Mouse (Mus musculus) left cerebral cortex, adult 2 months (tissue): ENCODE measurements around the gene Sphkap. TPM values are rescaled to one million over a fixed set of nuclear protein-coding genes. Genes with fewer than 3 reads are reported as not detected.
A peak's percentile ranks its signal among the peaks of the same experiment; 100 is the strongest.

ENCODE experiments used
- DNase-seq, 2 experiments: peaks; one replicate each; pipeline ENCODE4 v3.0.0; 2021 to 2022; ENCODE audit warnings: low spot score in 2 of 2, mixed read lengths in 1 of 2; ENCODE audit errors: extremely low spot score in 1 of 2
- H3K27ac ChIP-seq: fragments of 200-600 bp; 2 replicates; pipeline ENCODE4 v1.8.1; 2022
- H3K4me3 ChIP-seq: fragments of 200-600 bp; 2 replicates; pipeline ENCODE4 v1.8.1; 2022
- CTCF ChIP-seq: fragments of 200-600 bp; IDR thresholded peaks from 2 replicates; pipeline ENCODE4 v1.8.1; 2022; ENCODE audit warnings: antibody characterized with exemption, mild to moderate bottlenecking, moderate library complexity
- intact Hi-C: fragments of 180-260 bp; cut with DNase I; formaldehyde crosslinking; loops from one replicate; pipeline ENCODE4 v1.15.1; 2025
- total RNA-seq, 2 experiments: library from RNA; stranded (reverse); gene quantifications; 2 replicates each; pipeline ENCODE4 v1.2.3; 2021

Sphkap gene
- total RNA-seq, 2 experiments from 2014 or later, result 174 to 176 TPM

DNA sequence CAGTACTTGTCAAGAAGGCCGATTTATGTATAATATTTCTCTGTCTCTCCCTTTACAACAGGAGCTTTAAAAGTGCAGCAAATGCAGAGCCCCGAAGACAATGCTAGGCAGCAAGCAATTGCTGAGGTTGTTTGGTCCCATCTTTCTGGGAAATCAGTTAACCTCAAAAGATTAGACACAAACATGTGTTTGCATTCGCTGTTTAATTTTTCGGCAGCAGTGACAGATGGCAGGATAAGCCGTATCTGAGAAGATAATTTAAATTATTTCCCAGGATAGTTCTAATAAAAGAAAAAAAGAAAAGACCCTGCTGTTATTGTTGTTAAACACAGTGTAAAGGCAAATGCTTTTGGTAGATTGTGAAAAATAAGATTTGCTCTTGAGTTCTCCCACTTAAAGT, 41.5 kb downstream of the Sphkap start:
- intact Hi-C loops, result loop anchor here (2.0 kb wide), 1 partner anchor 14 kb away; no protein-coding TSS in a partner anchor
- TF ChIP-seq CTCF, result no peak
- Histone ChIP-seq H3K4me3 (no peak overlapping the region), H3K27ac (no peak overlapping the region)
- DNase-seq, result no peak

DNA sequence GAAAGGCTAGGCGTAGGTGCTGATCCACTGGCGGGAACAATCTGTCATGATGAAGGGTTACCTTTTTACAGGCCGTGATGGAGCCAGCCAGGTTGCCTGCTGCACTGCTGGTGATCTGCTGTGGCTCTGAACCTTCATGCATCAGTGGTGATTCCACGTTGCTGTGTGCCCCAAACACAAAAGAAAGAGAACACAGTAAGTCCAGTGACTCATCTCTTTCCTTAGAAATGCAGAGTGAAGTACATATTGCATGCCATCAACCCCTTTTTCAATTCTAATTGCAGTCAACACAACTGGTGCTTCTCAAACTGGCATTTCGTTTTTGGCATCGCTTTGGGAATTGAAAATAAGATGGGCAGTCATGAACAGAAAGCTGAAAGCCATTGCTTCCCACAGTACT, 45.8 kb downstream of the Sphkap start:
- Histone ChIP-seq H3K27ac (no peak overlapping the region; the same call in none of the 2 replicates), H3K4me3 (no peak overlapping the region)
- no peak for DNase-seq
- intact Hi-C loops, result loop anchor here (5.0 kb wide), 1 partner anchor 35 kb away; no protein-coding TSS in a partner anchor
- no peak for TF ChIP-seq CTCF

DNA sequence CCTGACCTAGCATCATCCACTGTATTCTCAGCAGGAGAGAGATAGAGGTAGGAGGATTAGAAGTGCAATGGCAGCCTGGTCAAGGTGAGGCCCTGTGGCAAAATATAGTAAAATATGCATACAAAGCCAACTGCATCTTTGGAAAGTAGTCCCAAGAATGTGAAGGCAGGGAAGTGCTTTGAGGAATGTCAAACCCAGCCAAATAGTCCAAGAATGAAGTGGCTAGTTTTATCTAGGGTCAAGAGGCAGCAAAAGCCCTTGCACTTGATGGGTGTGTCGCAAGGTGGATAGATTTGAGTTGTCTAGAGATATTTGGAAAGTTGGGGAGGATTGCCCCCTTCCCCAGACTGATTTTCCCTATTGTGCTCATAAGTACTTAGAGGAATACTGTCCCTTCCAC, 61.5 kb downstream of the Sphkap start:
- Histone ChIP-seq H3K27ac (no peak overlapping the region), H3K4me3 (no peak overlapping the region)
- intact Hi-C loops, result no loop called here
- DNase-seq, result no peak
- no peak for TF ChIP-seq CTCF

DNA sequence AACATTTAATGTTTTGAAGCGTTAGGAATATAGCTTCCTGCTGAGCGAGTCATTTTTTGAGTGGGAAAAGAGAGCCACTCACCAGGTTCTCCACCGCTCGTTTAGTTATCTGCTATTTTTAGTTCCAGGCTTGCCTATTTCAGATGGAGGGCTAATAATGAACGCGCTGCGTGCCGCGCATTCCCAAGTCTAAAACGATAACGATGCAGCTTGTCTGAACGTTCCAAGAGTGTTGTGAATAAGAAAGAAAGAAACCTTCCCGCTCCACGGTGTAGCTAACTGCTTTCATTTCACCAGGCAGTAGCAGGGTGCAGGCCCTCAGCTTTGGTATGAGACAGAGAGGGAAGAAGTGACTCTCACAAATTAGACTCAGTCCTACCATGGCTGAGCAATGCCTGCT, 62.4 kb downstream of the Sphkap start:
- Histone ChIP-seq H3K27ac (peak overlapping the region; percentile 32; the same call in 1 of the 2 replicates), H3K4me3 (no peak overlapping the region)
- peak in 1 of 2 experiments; percentile 13 for DNase-seq
- intact Hi-C loops, result no loop called here
- TF ChIP-seq CTCF, result no peak

DNA sequence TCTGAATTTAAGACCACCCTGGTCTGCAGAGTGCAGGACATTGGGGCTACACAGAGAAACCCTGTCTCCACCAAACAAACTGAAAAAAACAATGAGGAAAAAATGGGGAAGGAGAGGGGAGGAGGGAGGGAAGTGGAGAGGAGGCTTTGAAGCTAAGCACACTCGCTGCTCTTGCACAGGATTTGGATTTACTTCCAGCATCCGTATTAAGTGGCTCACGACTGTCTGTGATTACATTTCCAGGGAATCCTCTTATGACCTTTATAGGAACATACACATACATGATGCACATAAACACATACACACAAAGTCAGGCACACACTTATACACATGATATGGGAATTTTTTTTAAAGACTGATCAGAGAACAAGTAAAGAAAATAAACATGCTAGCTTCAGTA, 62.9 kb downstream of the Sphkap start:
- no peak for TF ChIP-seq CTCF
- Histone ChIP-seq H3K27ac (no peak overlapping the region), H3K4me3 (no peak overlapping the region)
- intact Hi-C loops, result no loop called here
- no peak for DNase-seq

DNA sequence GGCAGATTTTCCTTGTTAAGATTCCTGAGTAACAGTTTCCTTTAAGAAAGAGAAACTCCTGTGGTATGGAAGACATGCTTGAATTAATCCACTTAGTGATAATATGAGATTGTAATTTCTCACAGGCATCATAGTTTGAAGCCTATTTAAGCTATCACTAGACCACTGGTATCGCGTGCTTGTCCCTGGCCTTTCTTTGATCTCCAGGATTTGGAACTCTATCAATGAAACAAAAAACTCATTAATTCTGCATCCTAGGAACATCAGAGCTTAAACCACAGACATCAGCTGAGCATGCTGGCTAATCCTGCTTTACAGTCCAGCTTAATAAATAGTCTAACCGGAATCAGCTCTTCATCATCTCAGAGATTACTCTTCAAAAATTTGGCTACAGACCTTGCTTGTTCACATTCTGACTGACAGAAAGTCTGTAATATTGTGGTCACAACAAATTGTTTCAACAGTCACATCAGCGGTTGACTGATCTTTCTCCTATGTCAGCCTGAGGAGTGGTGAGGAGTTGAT, 65.2 kb downstream of the Sphkap start:
- Histone ChIP-seq H3K4me3 (no peak overlapping the region), H3K27ac (no peak overlapping the region)
- intact Hi-C loops, result no loop called here
- no peak for DNase-seq
- TF ChIP-seq CTCF, result no peak

DNA sequence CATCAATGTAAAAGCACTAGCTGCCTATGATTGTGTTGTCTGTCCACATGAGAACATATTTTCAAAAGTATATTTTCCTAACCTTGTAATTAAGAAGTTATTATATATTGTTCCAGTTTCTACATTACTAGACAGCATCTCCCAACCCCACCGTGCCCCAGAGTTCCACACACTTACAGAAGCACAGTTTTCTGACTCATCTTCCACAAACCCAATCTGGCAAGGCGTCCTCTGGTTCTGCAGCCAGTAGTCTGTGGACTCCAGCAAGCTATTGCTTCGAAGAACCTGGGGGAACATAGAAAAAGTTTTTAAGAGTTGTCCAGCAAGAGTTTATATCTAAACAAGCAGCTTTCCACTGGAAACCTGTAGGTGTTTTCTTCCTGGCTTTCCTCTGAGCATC, 68.6 kb downstream of the Sphkap start:
- TF ChIP-seq CTCF, result no peak
- intact Hi-C loops, result no loop called here
- no peak for DNase-seq

DNA sequence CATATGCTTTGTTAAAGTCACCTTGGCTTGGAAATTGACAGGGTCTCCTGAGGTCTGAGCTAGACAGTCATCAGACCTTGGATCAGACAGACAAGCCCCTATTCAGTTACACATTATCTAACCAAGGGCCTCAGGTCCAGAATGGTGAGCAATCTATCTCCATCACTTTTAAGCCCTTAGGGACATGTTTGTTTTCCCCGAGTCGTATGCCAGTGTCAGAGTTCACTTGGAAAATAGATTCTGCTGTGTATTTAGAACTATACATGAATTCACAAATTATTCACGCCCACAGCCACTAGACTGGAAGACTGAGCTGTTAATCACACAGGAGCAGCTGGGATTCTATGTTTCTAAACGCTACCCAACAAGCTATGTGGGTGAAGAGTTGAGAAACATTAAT, 91.1 kb downstream of the Sphkap start:
- DNase-seq, result no peak
- no peak overlapping the region for H3K4me3 ChIP-seq
- H3K27ac ChIP-seq, result no peak overlapping the region
- intact Hi-C loops, result no loop called here
- no peak for TF ChIP-seq CTCF

More for the DNA sequence above, 68.6 kb downstream of the Sphkap start:
- no peak overlapping the region for H3K27ac ChIP-seq
- H3K4me3 ChIP-seq, result no peak overlapping the region

DNA sequence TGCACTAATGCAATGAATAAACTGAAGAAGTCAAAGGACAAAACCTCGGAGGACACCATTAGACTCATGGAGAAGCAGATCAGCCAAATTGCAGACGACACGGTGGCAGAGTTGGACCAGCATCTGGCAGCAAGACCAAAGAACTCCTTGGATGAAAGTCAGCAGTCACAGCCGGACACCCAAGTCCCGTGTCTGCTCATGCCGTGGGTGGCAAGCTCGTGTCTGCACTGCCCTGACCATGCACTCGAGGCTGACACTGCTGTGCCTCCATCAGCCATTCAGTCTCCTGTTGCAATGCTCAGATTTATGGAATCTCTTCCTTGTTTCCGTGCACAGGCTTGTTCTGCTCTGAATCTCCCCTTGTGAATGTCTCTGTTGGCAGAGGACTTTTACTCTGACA, 92.9 kb downstream of the Sphkap start:
- no peak overlapping the region for H3K27ac ChIP-seq

DNA sequence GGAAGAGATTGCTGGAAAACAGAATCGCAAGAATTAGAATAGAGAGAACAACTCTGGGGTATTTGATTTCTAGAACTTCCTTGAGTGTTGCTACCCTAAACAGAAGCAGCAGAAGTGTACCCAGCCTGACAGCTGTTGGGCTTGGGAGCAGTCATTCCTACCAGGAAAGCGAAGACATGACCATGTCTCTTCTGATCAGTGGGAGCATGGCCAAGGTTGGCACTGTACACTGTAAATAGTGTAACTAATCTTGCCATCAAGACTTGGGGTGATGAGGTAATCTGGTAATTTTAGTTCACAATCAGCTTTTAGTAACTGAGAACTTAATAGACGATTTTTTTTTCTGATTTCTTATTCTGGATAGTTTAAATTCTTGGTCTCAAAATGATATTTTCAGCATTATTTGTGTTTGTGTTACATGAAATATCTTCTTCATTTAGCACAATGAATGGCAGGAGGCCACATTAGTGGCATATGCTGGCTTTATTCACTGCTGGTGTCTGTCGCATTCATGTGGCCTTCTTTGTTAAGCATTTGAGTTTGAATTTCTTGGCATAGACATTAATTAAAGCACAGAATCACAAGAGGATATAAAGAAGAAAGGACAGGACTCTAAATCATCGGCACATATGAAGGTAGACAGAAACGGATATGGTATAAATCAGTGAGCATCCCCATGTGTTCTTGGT, 96.2 kb downstream of the Sphkap start:
- H3K27ac ChIP-seq, result no peak overlapping the region
- no peak for TF ChIP-seq CTCF
- H3K4me3 ChIP-seq, result no peak overlapping the region
- no peak for DNase-seq
- intact Hi-C loops, result no loop called here

More for the DNA sequence above, 92.9 kb downstream of the Sphkap start:
- DNase-seq, result no peak
- no peak overlapping the region for H3K4me3 ChIP-seq
- TF ChIP-seq CTCF, result no peak
- intact Hi-C loops, result no loop called here

DNA sequence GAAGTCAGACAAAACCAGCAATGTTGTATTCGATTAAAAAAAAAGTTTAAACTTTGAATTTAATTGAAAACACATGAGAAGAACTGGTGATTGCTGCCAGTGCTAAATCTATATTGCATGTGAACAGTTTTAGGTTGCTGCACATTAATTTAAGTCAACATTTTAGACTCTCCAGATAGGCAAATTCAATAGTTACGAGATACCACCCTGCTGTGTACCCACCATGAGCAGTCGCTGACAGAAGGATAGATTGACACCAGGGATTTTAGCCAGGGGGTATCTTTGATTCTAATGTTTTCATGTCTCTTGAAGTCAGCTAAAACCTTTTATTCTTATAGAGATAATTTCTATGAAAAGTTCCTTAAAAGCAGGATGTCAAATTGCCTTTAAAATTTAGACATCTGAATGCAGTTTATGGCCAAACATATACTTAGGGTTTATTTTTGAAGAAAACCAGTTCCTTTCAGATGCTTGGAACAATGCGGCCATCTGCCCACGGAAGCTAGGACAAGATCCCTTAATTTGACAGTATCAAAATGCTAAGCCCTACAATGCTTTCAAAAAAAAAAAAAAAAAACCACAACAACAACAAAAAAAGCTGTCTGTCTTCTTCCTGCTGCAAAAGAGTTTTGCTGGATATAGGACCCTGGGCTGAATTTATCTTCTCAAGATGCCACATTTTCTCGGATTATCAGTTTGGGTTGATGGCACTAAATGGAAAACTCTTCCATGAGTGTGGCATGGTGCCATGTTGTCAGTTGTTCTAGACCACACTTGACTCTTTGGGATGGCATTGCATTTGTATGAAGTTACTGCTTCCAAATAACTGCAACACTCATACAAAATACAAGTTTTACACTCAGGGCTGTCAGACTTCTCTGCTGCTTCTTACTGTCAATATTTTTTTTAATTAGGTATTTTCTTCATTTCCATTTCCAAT, 110.6 kb downstream of the Sphkap start:
- intact Hi-C loops, result loop anchor here (10.0 kb wide), 1 partner anchor 107 kb away; the partner anchor contains the start of gene Sphkap

DNA sequence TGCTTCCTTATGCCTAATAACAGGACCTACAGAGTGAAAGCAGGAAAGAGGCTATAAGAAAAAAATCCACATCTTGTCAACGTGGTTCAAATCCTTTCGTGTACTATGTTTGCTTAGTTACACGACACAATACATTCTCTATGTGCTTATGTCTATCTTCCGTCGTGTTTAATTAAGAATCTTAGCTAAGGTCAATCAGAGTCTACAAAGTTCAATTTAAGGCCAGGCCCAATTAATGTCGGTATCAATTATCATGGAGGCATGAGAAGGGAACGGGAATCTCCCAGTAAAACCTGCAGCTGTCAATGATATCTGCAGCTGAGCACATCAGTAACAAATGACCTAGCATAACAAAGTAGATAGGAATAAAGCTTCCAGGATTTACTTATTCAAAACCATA, 122.1 kb downstream of the Sphkap start:
- Histone ChIP-seq H3K27ac (no peak overlapping the region), H3K4me3 (no peak overlapping the region)
- no peak for DNase-seq
- no peak for TF ChIP-seq CTCF
- intact Hi-C loops, result no loop called here

More for the DNA sequence above, 110.6 kb downstream of the Sphkap start:
- no peak for DNase-seq
- no peak overlapping the region for H3K27ac ChIP-seq
- no peak for TF ChIP-seq CTCF
- H3K4me3 ChIP-seq, result no peak overlapping the region
